Mouse (Mus musculus) neural tube, embryonic 14.5 days (tissue): Measurements from ENCODE around the gene Prl8a9. TPM values are rescaled to one million over a fixed set of nuclear protein-coding genes. Genes with fewer than 3 reads are reported as not detected.

Experiments
- ATAC-seq: fragments of 200-750 bp; cut with Nextera tagmentation; 2 replicates; pipeline ENCODE4 v1.8.0; 2017; ENCODE audit warnings: low read depth, mild to moderate bottlenecking, moderate TSS enrichment, moderate library complexity
- H3K27ac ChIP-seq: fragments of 300-500 bp; sonication (generic); 2 replicates; pipeline ENCODE4 v1.5.1; 2014; ENCODE audit warnings: low read depth, mild to moderate bottlenecking, control low read depth, low read length, moderate library complexity, mixed read lengths
- H3K27me3 ChIP-seq: fragments of 300-500 bp; sonication (generic); 2 replicates; pipeline ENCODE4 v1.6.1; 2014; ENCODE audit warnings: low read length; ENCODE audit not compliant: control insufficient read depth, insufficient read depth
- H3K36me3 ChIP-seq: fragments of 300-500 bp; sonication (generic); 2 replicates; pipeline ENCODE4 v1.6.1; 2014; ENCODE audit warnings: low read length, mixed read lengths; ENCODE audit not compliant: control insufficient read depth, insufficient read depth
- H3K4me1 ChIP-seq: fragments of 300-500 bp; sonication (generic); 2 replicates; pipeline ENCODE4 v1.6.1; 2014; ENCODE audit warnings: low read length; ENCODE audit not compliant: control insufficient read depth, insufficient read depth
- H3K4me2 ChIP-seq: fragments of 300-500 bp; sonication (generic); 2 replicates; pipeline ENCODE4 v1.6.1; 2014; ENCODE audit warnings: mild to moderate bottlenecking, low read depth, low read length, control low read depth
- H3K4me3 ChIP-seq: fragments of 300-500 bp; sonication (generic); 2 replicates; pipeline ENCODE4 v1.5.1; 2014; ENCODE audit warnings: low read depth, low read length, control low read depth, mixed read lengths
- H3K9ac ChIP-seq: fragments of 300-500 bp; sonication (generic); replicated peaks from 2 replicates; pipeline ENCODE4 v1.6.1; 2014; ENCODE audit warnings: low read depth, mild to moderate bottlenecking, control low read depth, low read length, mixed read lengths
- H3K9me3 ChIP-seq: fragments of 300-500 bp; sonication (generic); 2 replicates; pipeline ENCODE4 v1.6.1; 2016; ENCODE audit warnings: low read length; ENCODE audit not compliant: control insufficient read depth
- WGBS: fragments of 180-500 bp; shearing (Covaris S2); extraction: QIAGEN DNeasy Blood & Tissue Kit; methylation state at CpG from one replicate; pipeline ENCODE4 v1.1.7; 2014; 5-methylcytosine and 5-hydroxymethylcytosine counted together
- polyA plus RNA-seq: library from polyadenylated mRNA; unstranded; fragments of >200 nt; fragmentation: Nextera tagmentation; extraction: Ambion mirVana; gene quantifications from 2 replicates; pipeline ENCODE4 v1.2.1, GENCODE M21; 2014

Gene Prl8a9
- polyA plus RNA-seq = not detected in 2 replicates

GRCm38 (mm10) chr13:27564506-27564905, at the start of gene Prl8a9:
TSS of gene Prl8a9 (minus strand) at chr13:27564606.
- Histone ChIP-seq H3K4me2 (no peak within 1 kb of the TSS), H3K9me3 (no peaks in the 10 kb centered on the region), H3K36me3 (no peaks in the 10 kb centered on the region), H3K27ac (no peak within 1 kb of the TSS), H3K4me1 (no peaks in the 10 kb centered on the region), H3K27me3 (no peaks in the 10 kb centered on the region), H3K9ac (no peak within 1 kb of the TSS), H3K4me3 (no peak within 1 kb of the TSS)
- no peak for ATAC-seq
- WGBS = 88% methylated on average over 2 of the region's 2 CpGs

GRCm38 (mm10) chr13:27610482-27610881, 46.1 kb upstream of the Prl8a9 start, which contains the start of gene Prl7b1:
TSS of gene Prl7b1 (minus strand) at chr13:27610582.
- H3K36me3 ChIP-seq = no peaks in the 10 kb centered on the region
- H3K27ac ChIP-seq = no peak within 1 kb of the TSS
- no peaks in the 10 kb centered on the region for H3K4me1 ChIP-seq
- H3K9me3 ChIP-seq = no peaks in the 10 kb centered on the region
- 79% methylated on average over 4 of the region's 4 CpGs for WGBS
- no peak within 1 kb of the TSS for H3K9ac ChIP-seq
- ATAC-seq = no peak
- no peak within 1 kb of the TSS for H3K4me2 ChIP-seq
- H3K4me3 ChIP-seq = no peak within 1 kb of the TSS
- no peaks in the 10 kb centered on the region for H3K27me3 ChIP-seq

GRCm38 (mm10) chr13:27582071-27582470, 17.7 kb upstream of the Prl8a9 start, which contains the start of gene Prl8a1:
TSS of gene Prl8a1 (minus strand) at chr13:27582171.
- WGBS = 85% methylated on average over 2 of the region's 2 CpGs
- H3K27me3 ChIP-seq = no peaks in the 10 kb centered on the region
- H3K4me2 ChIP-seq = no peak within 1 kb of the TSS
- ATAC-seq = no peak
- no peak within 1 kb of the TSS for H3K27ac ChIP-seq
- no peaks in the 10 kb centered on the region for H3K4me1 ChIP-seq
- H3K9me3 ChIP-seq = no peaks in the 10 kb centered on the region
- no peak within 1 kb of the TSS for H3K4me3 ChIP-seq
- H3K36me3 ChIP-seq = no peaks in the 10 kb centered on the region
- no peak within 1 kb of the TSS for H3K9ac ChIP-seq

GRCm38 (mm10) chr13:27553336-27553735, 11.1 kb downstream of the Prl8a9 start:
- no peaks in the 10 kb centered on the region for H3K4me1 ChIP-seq
- ATAC-seq = no peak

DNA sequence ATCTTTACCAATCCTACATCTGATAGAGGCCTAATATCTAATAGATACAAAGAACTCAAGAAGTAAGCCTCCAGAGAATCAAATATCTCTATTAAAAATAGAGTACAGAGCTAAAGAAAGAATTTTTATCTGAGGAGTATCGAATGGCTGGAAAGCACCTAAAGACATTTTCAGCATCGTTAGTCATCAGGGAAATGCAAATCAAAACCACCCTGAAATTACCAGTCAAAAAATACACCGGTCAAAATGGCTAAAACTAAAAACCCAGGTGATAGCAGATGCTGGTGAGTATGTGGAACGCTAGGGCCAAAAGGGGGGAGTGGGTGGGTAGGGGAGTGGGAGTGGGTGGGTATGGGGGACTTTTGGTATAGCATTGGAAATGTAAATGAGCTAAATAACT, 41.2 kb downstream of the Prl8a9 start:
- no peak for ATAC-seq
- Histone ChIP-seq H3K4me2 (no peak overlapping the region), H3K36me3 (no peaks in the 10 kb centered on the region), H3K27me3 (no peaks in the 10 kb centered on the region), H3K27ac (no peak overlapping the region), H3K4me1 (no peaks in the 10 kb centered on the region), H3K9me3 (no peaks in the 10 kb centered on the region), H3K4me3 (no peak overlapping the region), H3K9ac (no peak overlapping the region)
- 87% methylated on average over 4 of the region's 4 CpGs for WGBS

More at GRCm38 (mm10) chr13:27553336-27553735, 11.1 kb downstream of the Prl8a9 start:
- no peaks in the 10 kb centered on the region for H3K27me3 ChIP-seq
- H3K36me3 ChIP-seq = no peaks in the 10 kb centered on the region
- no peaks in the 10 kb centered on the region for H3K9me3 ChIP-seq
- H3K9ac ChIP-seq = no peak overlapping the region
- H3K4me2 ChIP-seq = no peak overlapping the region
- no peak overlapping the region for H3K4me3 ChIP-seq
- no peak overlapping the region for H3K27ac ChIP-seq

DNA sequence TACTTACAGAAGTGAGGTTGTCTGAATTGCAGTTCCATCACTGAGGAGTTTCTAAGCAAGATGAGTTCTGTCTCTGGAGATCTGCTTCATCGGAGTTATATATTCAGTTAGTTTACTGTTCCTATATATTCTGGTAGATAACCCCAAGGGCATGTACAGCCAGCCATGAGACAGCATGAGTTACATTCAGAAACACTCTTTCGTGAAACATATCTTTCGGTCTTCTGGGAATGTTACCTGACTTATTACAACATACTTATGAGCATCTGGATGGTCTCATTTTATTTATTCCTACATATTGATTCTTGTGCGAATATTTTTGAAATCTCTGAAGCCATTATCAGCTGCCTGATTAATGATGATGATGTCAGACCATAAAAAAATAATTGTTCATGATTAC, 51.3 kb downstream of the Prl8a9 start, which contains the start of gene Prl8a8:
Gene Prl8a8 (minus strand): TSS at position 101 of the 400 bp plus-strand sequence.
- Histone ChIP-seq H3K4me1 (no peaks in the 10 kb centered on the region), H3K36me3 (no peaks in the 10 kb centered on the region), H3K9ac (no peak within 1 kb of the TSS), H3K27me3 (no peaks in the 10 kb centered on the region), H3K4me2 (no peak within 1 kb of the TSS), H3K9me3 (no peaks in the 10 kb centered on the region), H3K27ac (no peak within 1 kb of the TSS), H3K4me3 (no peak within 1 kb of the TSS)
- WGBS = 86% methylated on average over 4 of the region's 4 CpGs
- no peak for ATAC-seq

Other genes starting within 250 kb of the Prl8a9 start
- gene Prl8a2, start 218.9 kb downstream of the Prl8a9 start, polyA plus RNA-seq = not detected in 2 replicates
- gene Prl2b1, start 173.8 kb downstream of the Prl8a9 start, polyA plus RNA-seq = not detected in 2 replicates
- gene Prl8a6, start 125.9 kb downstream of the Prl8a9 start, polyA plus RNA-seq = not detected in 2 replicates
- gene Prl8a8, start 51.4 kb downstream of the Prl8a9 start, polyA plus RNA-seq = not detected in 2 replicates
- not detected in 2 replicates for gene Prl8a1, start 17.6 kb upstream of the Prl8a9 start, polyA plus RNA-seq
- not detected in 2 replicates for gene Prl7b1, start 46.0 kb upstream of the Prl8a9 start, polyA plus RNA-seq
- gene Prl7a1, start 77.9 kb upstream of the Prl8a9 start, polyA plus RNA-seq = not detected in 2 replicates
- not detected in 2 replicates for gene Prl7a2, start 103.4 kb upstream of the Prl8a9 start, polyA plus RNA-seq
- not detected in 2 replicates for gene Prl7d1, start 152.1 kb upstream of the Prl8a9 start, polyA plus RNA-seq
- not detected in 2 replicates for gene Prl7c1, start 216.2 kb upstream of the Prl8a9 start, polyA plus RNA-seq
- gene Prl2a1, start 237.0 kb upstream of the Prl8a9 start, polyA plus RNA-seq = not detected in 2 replicates